Mouse (Mus musculus) adrenal gland, postnatal 36 days (tissue): ENCODE data around the gene Hcn1. TPM values are rescaled to one million over a fixed set of nuclear protein-coding genes. Genes with fewer than 3 reads are reported as not detected.
"Not testable (repeated sequence)": the region's sequence is repeated elsewhere in the genome, so short reads cannot be mapped to it uniquely, and the experiment has no call there.

Source experiments
- DNase-seq, 2 experiments: peaks; one replicate each; pipeline ENCODE4 v3.0.0; 2021; ENCODE audit warnings: mixed read lengths in 1 of 2
- total RNA-seq, 2 experiments: library from RNA; stranded (reverse); gene quantifications; 2 replicates each; pipeline ENCODE4 v1.2.3; 2021

Gene Hcn1
- total RNA-seq, 2 experiments from 2014 or later: 0.03 TPM

DNA sequence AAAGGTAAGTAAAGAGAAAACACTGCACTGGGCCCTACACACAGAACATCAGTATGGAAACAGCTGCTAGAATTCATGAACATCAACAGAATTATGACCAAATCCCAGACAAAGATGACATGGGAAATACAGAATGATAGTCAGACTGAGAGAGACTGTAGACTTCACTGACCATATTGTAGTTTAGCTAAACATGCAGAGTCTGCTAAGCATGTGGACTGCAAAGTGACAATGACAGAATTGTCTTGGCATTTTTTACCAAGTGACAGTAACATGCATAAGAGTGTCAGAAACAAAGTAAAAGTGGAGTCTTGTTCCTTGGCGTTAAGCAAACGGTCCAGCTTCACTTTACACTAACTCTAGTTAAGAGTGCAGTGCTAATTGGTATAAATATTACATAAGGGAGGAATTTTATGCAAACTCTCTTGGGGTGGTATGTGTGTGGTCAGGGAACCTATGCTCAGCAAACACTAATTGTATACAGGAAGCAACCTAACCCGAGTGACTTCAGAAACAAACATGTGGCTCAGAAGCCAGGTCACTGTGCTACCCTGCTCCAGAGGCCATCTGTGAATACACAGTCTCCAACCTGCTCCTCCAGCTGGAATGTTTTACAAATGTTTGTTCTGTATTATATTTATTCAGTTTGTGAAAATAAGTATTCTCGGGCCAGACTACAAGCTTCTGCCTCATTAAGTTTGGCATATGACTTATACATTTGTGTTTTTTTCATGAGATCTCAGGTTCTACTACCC, 278.5 kb downstream of the Hcn1 start:
- no peak for DNase-seq

DNA sequence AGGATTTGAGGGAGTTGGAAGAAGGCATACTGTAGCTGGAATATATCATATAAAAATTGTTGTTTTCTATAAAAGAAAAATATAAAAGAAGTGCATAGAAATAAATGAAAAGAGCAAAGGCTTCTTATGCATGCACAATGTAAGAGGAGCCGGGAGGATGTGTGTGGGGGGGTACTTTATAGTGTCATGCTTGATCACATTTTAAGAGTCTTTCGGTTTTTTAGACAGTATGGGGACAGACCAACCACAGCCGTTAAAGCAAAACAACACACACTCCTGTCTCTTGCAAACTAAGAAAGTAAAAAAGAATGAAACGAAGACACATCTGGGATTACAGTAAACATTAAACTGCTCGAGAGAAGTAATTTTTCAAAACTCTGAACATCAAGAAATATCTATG, 290.0 kb downstream of the Hcn1 start:
- no peak for DNase-seq

DNA sequence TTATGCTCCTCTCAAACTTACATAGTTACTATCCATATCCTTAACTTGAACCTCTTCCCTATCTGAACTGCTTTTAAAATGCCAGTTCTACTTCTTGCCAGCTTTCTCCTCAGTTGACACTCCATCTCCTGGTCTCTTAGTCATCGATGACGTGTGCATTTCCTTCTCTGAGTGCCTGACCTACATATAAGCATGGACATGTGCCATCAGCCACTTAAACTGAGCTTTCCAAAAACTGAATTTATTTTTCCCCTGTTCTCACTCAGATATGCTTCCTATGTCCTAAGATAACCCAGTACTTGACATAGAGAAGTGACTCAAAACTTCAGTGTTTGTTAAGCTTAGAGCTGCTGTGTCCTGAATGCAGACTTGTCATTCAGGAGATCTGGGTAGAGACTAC, 295.9 kb downstream of the Hcn1 start:
- DNase-seq: peak in 1 of 2 experiments; percentile 1

DNA sequence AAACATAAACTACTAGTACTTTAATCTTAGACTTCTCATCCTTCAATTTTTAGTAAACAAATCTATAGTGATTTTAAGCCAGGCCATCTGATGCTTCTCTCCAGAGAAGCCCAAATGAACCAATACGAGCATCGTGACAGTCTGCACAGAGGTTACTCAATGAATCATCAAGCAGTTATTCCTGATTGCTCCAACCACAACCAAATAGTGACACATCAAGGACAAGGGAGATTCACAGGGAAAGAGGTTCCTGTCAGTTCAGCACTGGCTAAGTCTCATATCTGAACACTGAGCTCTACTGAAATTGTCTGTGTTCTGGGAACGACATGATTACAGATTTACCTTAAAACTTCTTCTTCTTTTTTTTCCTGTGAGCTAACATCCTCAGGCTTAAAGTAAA, 305.7 kb downstream of the Hcn1 start:
- DNase-seq: peak; percentile 2 to 17

DNA sequence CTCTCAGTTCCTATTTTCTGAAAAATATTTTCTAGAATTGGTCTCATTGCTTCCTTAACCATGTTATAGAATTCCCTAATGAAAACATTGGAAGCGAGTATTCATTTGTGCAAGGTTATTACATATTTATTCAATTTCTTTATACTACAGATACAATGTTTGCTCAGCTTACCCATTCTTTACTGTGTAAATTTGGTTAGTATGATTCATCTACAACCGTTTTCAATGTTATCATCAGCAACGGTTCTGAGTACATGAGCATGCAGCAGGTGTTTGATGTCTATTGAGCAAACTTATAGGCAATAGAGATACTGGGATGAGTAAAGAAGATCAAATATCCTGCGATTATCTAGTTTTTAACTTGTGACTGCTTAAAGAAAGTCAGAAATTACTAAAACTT, 327.6 kb downstream of the Hcn1 start:
- no peak for DNase-seq

DNA sequence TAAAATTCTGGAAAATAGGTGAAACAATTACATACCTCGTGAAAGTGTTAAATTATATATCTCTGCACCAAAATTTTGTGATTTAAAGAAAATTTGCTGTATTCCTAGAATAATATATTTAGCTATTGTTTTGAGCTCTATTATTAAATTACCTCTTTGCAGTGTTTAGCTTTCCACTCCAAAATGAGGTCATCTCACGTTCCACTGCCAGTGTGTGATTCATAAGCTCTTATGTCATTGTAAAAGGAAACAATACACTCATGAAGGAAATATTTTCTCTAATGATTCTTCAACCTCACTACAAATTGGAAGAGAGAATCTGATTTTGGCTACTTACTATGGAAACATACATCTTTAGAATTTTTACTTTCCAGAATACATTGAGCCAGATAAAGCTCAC, 329.6 kb downstream of the Hcn1 start:
- DNase-seq: peak in 1 of 2 experiments; percentile 11

DNA sequence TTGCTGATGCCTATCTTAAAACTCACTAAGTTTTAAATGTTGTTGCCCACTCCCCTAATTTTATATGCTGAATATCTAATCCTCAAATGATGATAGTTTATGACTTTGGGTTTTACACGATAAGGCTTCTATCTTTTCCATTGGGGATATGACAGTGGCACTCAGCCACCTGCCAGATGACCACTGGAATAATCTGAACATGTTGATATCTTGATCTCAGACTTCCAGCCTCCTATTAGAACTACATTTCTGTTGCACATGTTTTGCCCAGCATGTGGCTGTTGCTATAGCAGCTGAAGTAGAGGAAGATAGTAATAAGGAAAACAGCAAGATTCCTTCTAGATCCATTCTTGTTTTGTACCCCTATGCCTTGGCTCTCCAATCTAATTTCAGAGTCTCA, 336.6 kb downstream of the Hcn1 start:
- DNase-seq: no peak

DNA sequence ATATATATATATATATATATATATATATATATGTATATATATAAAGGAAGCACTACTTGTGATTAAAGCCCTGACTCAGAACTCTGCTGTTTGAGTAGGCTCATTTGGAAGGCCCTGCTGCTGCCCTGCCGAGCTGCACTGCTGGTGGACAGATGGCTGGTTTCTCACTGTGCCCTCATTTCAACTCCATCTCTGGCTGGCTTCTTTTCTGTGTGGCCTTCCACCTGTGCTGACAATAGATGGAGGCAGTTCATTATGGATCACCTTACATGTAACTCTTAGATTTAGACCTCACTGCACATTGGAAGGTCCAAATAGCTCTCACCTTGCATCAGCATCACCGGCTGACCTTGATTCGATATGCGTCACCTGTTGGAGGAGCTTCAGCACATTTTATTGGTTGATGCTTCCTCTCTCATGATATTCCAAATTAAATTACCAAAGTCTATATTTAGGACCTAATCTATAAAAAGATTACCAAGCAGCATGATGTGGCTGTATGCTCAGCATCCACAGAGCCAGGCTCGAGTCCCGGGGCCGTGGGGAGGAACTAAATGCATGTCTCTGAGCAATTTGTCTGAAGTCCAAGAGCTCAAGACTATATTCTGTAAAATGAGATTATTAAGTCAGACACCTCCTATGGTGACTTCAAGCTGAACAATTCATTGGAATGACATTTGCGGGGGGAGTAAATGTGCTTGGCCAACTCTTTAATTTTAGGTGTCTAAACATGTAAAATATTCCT, 338.6 kb downstream of the Hcn1 start:
- no peak for DNase-seq

DNA sequence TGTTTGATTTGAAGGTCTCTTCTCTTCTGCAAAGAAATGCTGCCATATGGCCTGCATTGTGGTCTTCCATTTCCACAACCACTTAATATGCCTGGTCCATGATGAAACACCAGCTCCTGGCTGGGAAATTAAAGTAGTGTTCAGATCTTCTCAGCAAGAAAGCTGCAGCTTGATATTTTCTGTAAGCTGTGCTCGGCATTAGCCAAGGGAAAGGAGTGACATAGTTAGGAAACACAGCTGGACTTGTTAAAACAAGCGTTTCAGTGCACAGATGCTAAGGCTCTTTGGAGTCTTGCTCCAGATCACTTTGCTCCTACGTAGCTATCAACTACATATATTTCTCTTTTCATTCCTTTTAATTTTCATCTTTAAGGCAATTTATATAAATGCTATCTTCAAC, 344.7 kb downstream of the Hcn1 start:
- DNase-seq: no peak

DNA sequence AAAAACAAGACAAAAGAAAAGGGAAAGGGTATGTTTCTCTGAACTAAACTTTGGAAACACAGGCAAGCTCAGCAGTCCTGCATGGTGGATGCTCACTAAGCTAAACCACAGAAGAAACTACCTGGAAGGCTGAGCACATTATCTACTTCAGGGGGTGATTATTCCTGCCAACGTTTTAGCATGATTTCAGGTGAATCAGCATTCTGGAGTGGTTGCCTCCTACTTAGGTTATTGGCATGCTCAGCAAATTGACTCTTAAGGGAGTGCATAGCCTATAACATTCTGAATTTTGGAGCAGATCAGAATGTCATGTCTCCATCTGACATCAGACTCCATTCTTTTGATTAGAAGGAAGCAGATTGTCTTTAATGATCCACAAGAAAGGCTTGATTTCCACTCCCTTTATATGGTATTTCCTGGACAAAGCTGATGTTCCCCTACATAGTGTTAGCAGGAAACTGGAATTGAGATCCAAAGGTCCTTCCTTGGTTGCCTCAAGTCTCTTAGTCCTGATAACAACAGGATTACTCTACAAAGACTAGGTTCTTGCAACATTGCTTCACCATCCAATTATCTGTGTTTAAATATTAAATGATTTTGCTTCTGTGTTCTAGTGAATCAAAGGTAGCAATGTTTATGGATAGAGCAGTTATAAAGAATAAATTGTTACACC, 345.7 kb downstream of the Hcn1 start:
- no peak for DNase-seq

DNA sequence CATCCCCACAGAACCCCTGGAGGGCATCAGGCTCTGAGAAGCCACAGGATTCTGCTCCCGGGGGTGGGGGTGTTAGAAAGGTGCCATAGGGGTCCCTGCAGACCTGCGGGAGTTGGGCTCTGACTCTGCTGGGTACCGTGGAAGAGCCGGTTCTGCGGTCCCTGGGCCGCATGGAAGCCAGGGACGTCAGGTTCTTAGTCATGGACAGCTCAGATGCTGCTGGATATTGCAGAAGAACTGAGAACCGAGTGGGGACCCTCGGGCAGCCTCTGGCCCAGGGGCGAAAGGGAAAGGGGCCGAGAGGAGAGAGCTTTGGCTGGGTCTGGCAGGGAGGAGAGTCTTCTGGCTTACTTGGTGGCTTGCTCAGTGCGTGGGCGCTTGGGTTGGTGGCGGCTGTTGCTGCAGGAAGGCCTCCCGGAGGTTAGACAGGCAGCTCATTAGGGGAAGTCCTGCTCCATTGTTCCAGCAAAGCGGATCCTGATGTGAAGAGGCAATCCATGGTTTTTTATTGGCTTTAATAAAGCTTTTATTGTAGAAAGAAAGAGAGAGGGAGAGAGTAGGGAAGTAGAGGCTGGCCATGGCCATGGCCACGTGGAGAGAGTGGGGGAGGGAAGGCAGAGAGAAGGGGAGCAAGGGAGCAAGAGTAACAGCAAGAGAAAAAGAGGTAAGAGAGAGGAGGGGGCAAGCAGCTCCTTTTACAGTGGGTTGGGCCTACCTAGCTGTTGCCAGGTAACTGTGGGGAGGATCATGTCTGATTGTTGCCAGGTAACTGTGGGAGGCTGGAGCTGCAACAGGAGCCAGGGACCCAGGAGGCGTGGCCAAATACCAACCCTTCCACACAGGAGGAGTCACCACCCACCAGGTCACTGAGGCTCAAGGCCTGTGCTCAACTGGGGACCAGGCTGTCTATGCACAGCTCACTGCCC, 356.6 kb downstream of the Hcn1 start:
- DNase-seq: no peak

DNA sequence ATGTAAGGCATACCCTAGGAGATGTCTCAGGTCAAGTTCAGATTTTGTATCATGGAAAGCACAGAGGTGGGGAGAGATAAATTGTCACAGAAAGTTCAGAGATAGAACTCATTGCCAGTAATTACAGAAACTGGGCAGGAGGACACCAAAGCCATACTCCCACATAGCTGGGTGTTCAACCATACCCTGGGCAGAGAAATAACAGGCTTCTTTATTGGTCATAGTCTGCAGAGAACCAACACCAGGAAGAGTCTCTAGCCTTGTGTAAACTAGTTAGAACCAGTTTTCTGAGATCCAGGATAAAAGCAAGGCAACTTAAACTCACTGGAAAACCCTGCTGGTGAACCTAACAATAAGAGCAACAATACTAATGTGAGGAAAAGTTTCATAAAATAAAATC, 362.5 kb downstream of the Hcn1 start:
- DNase-seq: no peak

DNA sequence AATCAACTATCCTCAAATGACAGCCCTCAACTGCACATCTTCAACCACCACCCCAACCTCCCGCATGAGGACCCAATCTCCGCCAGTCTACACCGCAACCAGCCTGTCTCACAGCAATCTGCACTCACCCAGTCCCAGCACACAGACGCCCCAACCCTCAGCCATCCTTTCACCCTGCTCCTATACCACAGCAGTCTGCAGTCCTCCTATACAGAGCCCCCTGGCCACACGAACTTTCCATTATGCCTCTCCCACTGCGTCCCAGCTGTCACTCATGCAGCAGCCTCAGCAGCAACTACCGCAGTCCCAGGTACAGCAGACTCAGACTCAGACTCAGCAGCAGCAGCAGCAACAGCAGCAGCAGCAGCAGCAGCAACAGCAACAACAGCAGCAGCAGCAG, 373.3 kb downstream of the Hcn1 start:
- DNase-seq: no peak

DNA sequence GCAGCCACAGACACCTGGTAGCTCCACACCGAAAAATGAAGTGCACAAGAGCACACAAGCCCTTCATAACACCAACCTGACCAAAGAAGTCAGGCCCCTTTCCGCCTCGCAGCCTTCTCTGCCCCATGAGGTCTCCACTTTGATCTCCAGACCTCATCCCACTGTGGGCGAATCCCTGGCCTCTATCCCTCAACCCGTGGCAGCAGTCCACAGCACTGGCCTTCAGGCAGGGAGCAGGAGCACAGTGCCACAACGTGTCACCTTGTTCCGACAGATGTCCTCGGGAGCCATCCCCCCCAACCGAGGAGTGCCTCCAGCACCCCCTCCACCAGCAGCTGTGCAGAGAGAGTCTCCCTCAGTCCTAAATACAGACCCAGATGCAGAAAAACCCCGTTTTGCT, 373.7 kb downstream of the Hcn1 start:
- DNase-seq: peak; percentile 9 to 22

DNA sequence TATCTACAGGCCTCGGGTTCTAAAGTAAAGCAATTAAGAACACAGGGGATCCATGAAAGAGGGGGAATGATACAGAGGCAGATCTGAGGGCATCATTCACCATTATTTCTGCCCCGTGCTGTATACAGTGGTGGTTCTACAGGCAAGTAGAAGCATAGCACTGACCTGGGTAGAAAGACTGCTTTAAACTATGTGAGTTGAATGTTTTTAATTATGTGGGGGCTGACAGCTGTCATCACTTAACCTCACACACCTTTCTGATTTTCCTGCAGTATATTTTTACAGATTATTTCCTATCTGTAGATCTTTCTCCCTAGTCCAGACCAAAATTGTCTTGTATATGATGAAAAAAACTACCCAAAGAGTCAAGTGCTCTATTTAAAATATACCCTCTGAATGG, 382.2 kb downstream of the Hcn1 start:
- no peak for DNase-seq

DNA sequence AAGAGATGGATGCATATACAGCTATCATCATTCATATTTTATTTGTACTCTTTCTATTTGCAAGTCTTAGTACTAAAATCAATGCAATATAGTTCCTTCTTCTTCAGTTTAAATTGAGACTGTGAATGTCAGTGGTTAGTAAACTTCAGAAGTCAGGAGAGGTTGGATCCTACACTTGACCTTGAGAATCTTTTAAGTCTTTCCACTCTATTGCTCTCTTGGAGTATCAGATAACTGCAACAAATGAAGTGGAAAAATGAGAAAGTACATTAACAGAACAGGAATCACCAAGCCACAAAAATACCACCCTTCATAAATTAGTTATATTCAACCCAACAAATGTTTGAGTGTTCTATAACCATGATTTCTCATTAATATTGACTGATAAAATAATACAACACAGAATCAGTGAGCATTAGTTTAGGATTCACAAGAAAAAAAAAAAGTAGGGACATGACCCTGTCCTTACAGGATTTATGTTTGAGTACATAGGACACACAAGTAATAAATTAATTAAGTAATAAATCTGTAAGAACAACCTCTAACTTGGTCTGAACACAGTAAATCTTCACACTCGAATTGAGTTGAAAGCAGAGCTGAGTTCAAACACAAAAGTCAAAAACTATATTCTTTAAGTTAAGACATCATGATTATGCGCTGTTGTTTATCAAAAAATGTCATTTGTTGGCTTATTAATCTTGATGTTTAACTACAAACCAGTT, 397.8 kb downstream of the Hcn1 start:
- DNase-seq: no peak

DNA sequence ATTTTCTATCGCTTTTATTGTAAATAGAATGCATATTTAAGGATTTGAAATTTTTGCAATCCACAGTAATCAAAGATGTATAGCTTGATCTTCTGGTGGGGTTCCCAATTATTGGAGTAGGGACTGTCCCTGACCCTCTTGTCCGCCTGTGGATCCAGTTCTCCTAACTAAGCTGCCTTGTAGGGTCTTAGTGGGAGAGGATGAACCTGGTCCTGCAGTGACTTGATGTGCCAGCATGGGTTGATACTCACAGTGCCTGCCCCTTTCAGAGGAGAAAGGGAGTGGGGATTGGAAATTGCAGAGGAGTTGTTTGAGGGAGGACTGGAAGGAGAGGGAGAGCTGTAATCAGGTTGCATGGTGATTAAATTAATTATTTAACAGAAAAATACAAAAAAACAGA, 398.4 kb downstream of the Hcn1 start:
- DNase-seq: no peak

DNA sequence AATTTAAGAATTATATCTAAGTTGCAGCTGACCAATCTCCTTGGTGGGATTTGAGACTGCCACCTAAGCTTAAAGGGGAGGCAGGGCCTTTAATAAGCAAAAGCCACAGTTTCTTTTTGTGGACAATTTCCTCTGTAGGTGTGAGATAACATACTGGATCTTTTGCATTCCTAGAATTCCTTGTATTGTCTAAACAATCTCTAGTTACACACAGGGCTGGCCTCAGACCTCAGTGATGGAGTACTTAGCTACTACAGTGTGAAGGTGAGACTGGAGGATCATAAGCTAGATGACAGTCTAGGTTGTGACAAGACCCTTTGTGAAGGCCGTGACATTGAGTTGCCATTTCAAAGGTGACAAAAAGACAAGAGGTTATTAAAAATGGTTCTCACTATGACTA, 419.1 kb downstream of the Hcn1 start:
- no peak for DNase-seq

DNA sequence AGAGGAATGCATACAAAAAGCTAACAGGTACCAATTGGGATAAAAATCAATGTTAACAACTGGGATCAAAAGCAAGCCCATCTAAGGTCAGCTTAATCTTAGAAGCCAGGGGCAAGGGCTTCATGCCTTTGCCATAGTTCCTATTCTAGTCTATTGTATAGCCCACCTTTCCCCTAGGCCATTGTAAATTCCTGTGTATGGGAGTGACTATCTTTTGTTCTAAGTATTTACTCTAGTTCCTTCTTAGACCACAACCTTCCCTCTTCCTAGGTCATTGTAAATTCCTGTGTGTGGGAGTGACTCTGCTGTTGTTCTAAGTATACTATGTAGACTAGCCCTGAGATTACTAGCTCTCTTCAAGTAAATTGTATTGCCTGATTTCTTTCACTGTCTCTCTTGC, 420.8 kb downstream of the Hcn1 start:
- DNase-seq: not testable (repeated sequence)

DNA sequence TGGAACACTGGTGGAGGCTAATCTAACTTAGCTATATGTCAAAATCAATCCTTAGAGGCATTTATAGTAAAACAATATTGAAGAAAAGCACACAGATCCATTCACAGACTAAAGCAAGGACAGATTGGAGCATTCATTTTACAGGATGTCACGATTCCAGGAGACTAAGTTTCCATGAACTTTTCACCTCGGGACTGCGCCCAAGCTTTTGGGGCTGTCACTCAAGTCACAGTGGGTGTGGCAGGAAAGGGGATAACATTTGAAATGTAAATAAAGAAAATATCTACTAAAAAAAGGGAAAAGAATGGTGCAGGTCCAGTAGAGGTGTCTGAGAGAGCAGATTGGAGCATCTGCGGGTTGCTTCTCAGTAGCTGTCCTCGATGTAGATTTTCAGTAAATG, 421.3 kb downstream of the Hcn1 start:
- DNase-seq: no peak

DNA sequence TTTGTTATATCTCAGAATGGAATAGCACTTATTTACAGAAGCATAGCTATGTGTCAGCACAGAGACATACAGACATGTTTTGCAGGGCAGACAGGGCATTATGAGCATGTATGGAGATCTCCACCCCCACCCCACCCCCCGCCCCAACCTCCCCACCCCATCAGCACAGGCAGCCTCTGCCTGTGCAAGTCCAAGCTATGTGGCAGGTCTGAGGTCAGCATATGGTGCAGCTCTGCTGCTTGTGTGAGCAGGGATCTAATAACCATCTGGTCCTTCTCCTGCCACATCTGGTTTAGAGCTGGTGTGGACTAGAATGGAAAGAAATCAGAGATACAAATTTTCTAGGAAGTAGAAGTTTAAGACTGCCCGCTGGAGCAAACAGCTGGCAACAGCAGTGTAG, 424.4 kb downstream of the Hcn1 start:
- DNase-seq: no peak

DNA sequence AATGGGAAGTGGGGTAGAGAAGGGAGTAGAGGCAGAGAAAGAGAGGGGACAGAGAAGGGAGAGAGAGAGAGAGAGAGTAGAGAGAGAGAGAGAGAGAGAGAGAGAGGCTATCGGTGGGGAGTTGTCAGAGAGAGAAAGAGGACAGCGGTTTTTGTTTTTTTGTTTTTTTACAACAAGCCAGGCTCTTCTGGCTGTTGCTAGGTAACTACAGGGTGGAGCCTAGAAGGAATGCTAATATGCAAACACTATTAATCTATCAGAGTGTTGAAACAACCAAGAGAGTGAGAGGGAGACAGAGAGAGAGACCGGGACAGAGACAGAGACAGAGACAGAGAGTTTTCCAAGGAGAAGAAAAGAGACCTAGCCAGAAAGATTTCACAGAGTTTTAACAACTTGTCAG, 425.7 kb downstream of the Hcn1 start:
- no peak for DNase-seq
